Mouse (Mus musculus): ENCODE results near the gene Frg2f1. TPM values are rescaled to one million over a fixed set of nuclear protein-coding genes. Genes with fewer than 3 reads are reported as not detected.

Gene Frg2f1
- total and polyA plus RNA-seq, 2 experiments from 2014 or later, result 3.6 to 4.7 TPM

DNA sequence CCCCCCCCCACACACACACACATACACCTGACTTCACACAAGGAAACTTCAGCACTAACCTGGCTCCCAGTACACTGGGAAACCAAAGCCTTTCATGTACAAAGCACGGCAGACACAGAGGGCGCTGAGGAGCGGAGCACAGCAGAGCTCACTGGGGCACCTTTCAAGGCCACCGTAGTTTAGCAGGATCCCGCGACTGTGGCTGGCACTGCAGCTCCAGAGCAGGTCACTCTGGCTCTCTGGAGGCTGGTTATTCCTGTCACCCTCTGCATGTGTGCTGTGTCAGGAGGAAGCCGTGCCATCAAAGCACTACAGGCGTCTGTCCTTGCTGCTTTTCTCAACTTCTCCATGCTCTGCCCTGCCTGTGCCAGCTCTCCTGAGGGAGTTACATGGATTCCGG is 56.3 kb downstream of the Frg2f1 start:
- Histone ChIP-seq H3K4me2 (ENCODE audit: low read depth, low read length) (no peak overlapping the region), H3K27me3 (ENCODE audit: control insufficient read depth, insufficient read depth, low read length) (no peaks in the 10 kb centered on the region), H3K9me3 (replicated peaks; ENCODE audit: control insufficient read depth, low read length) (no peaks in the 10 kb centered on the region), H3K9ac (replicated peaks; ENCODE audit: low read depth, low read length) (no peak overlapping the region), H3K27ac (ENCODE audit: low read depth) (no peak overlapping the region), H3K4me3 (ENCODE audit: low read depth, low read length) (no peak overlapping the region), H3K36me3 (replicated peaks; ENCODE audit: control insufficient read depth, insufficient read depth, low read length) (no peaks in the 10 kb centered on the region), H3K4me1 (ENCODE audit: control insufficient read depth, insufficient read depth) (no peaks in the 10 kb centered on the region)
- peak; percentile 7 for DNase-seq (ENCODE audit: low spot score)
- peak; percentile 68 for ATAC-seq (ENCODE audit: insufficient read depth, low read depth)
- WGBS, result 50% methylated on average over 9 of the region's 9 CpGs
- TF ChIP-seq EP300 (IDR thresholded peaks at IDR 0.05; ENCODE audit: low read depth) (no peak), CTCF (IDR thresholded peaks at IDR 0.05; ENCODE audit: low read depth) (peak; percentile 40)

Other genes with a start within 250 kb of the Frg2f1 start
- gene Ybx1, start 244.9 kb downstream of the Frg2f1 start, total RNA-seq (2014; rRNA removed; ENCODE audit: low replicate concordance), result 292 and 309 TPM in 2 replicates
- 515 and 546 TPM in 2 replicates for gene Ybx1, start 244.9 kb downstream of the Frg2f1 start, polyA plus RNA-seq (2015; fragmentation: Nextera tagmentation; extraction: Ambion mirVana)
- gene Ppih, start 219.0 kb downstream of the Frg2f1 start, total RNA-seq (2014; rRNA removed; ENCODE audit: low replicate concordance), result 15.2 and 31.1 TPM in 2 replicates
- 21.5 and 26.0 TPM in 2 replicates for gene Ppih, start 219.0 kb downstream of the Frg2f1 start, polyA plus RNA-seq (2015; fragmentation: Nextera tagmentation; extraction: Ambion mirVana)
- not detected in 2 replicates for gene Ccdc30, start 124.0 kb downstream of the Frg2f1 start, total RNA-seq (2014; rRNA removed; ENCODE audit: low replicate concordance)
- gene Ccdc30, start 124.0 kb downstream of the Frg2f1 start, polyA plus RNA-seq (2015; fragmentation: Nextera tagmentation; extraction: Ambion mirVana), result 2.1 and 2.3 TPM in 2 replicates
- 17.4 and 22.5 TPM in 2 replicates for gene Ppcs, start 117.1 kb downstream of the Frg2f1 start, total RNA-seq (2014; rRNA removed; ENCODE audit: low replicate concordance)
- gene Ppcs, start 117.1 kb downstream of the Frg2f1 start, polyA plus RNA-seq (2015; fragmentation: Nextera tagmentation; extraction: Ambion mirVana), result 39.3 and 40.0 TPM in 2 replicates
- not detected in 2 replicates for gene Zmynd12, start 116.7 kb downstream of the Frg2f1 start, total RNA-seq (2014; rRNA removed; ENCODE audit: low replicate concordance)
- gene Zmynd12, start 116.7 kb downstream of the Frg2f1 start, polyA plus RNA-seq (2015; fragmentation: Nextera tagmentation; extraction: Ambion mirVana), result 0.21 and 0.37 TPM in 2 replicates
- 5.7 and 6.4 TPM in 2 replicates for gene Rimkla, start 46.9 kb downstream of the Frg2f1 start, total RNA-seq (2014; rRNA removed; ENCODE audit: low replicate concordance)
- gene Rimkla, start 46.9 kb downstream of the Frg2f1 start, polyA plus RNA-seq (2015; fragmentation: Nextera tagmentation; extraction: Ambion mirVana), result 2.8 and 3.0 TPM in 2 replicates
- gene Foxj3, start 2.5 kb downstream of the Frg2f1 start, total RNA-seq (2014; rRNA removed; ENCODE audit: low replicate concordance), result 16.6 and 52.4 TPM in 2 replicates
- 9.8 and 10.7 TPM in 2 replicates for gene Foxj3, start 2.5 kb downstream of the Frg2f1 start, polyA plus RNA-seq (2015; fragmentation: Nextera tagmentation; extraction: Ambion mirVana)
- gene Guca2a, start 98.2 kb upstream of the Frg2f1 start, total RNA-seq (2014; rRNA removed; ENCODE audit: low replicate concordance), result not detected in 2 replicates
- 0.29 and 0.42 TPM in 2 replicates for gene Guca2a, start 98.2 kb upstream of the Frg2f1 start, polyA plus RNA-seq (2015; fragmentation: Nextera tagmentation; extraction: Ambion mirVana)
- gene Guca2b, start 119.4 kb upstream of the Frg2f1 start, total RNA-seq (2014; rRNA removed; ENCODE audit: low replicate concordance), result not detected in 2 replicates
- not detected in 2 replicates for gene Guca2b, start 119.4 kb upstream of the Frg2f1 start, polyA plus RNA-seq (2015; fragmentation: Nextera tagmentation; extraction: Ambion mirVana)
- gene Hivep3, start 194.3 kb upstream of the Frg2f1 start, total RNA-seq (2014; rRNA removed; ENCODE audit: low replicate concordance), result 2.3 and 10.4 TPM in 2 replicates
- gene Hivep3, start 194.3 kb upstream of the Frg2f1 start, polyA plus RNA-seq (2015; fragmentation: Nextera tagmentation; extraction: Ambion mirVana), result 5.8 and 6.6 TPM in 2 replicates